Mouse (Mus musculus) heart, embryonic 16.5 days (tissue): ENCODE results near the gene Stom. TPM values are rescaled to one million over a fixed set of nuclear protein-coding genes. Genes with fewer than 3 reads are reported as not detected.
A peak's percentile ranks its signal among the peaks of the same experiment; 100 is the strongest.

ENCODE experiments used
- ATAC-seq: fragments of 200-750 bp; cut with Nextera tagmentation; replicated peaks from 2 replicates; pipeline ENCODE4 v1.8.0; 2017; ENCODE audit warnings: moderate number of reproducible peaks; ENCODE audit not compliant: insufficient read depth, low FRiP score; ENCODE audit errors: extremely low read depth
- H3K27ac ChIP-seq: fragments of 300-500 bp; sonication (generic); 2 replicates; pipeline ENCODE4 v1.5.1; 2014; ENCODE audit warnings: mild to moderate bottlenecking, low read length, control low read depth, moderate library complexity
- H3K27me3 ChIP-seq: fragments of 300-500 bp; sonication (generic); 2 replicates; pipeline ENCODE4 v1.6.1; 2014; ENCODE audit warnings: low read length, mixed read lengths; ENCODE audit not compliant: control insufficient read depth, insufficient read depth
- H3K36me3 ChIP-seq: fragments of 300-500 bp; sonication (generic); 2 replicates; pipeline ENCODE4 v1.6.1; 2014; ENCODE audit not compliant: control insufficient read depth, insufficient read depth
- H3K4me1 ChIP-seq: fragments of 300-500 bp; sonication (generic); 2 replicates; pipeline ENCODE4 v1.6.1; 2014; ENCODE audit warnings: low read length, mixed read lengths; ENCODE audit not compliant: control insufficient read depth, insufficient read depth
- H3K4me2 ChIP-seq: fragments of 300-500 bp; sonication (generic); 2 replicates; pipeline ENCODE4 v1.6.1; 2014; ENCODE audit warnings: low read depth, mild to moderate bottlenecking, control low read depth, low read length
- H3K4me3 ChIP-seq: fragments of 300-500 bp; sonication (generic); 2 replicates; pipeline ENCODE4 v1.5.1; 2014; ENCODE audit warnings: mild to moderate bottlenecking, control low read depth, low read length
- H3K9ac ChIP-seq: fragments of 300-500 bp; sonication (generic); 2 replicates; pipeline ENCODE4 v1.6.1; 2014; ENCODE audit warnings: low read length, control low read depth
- H3K9me3 ChIP-seq: fragments of 300-500 bp; sonication (generic); replicated peaks from 2 replicates; pipeline ENCODE4 v1.6.1; 2016; ENCODE audit warnings: low read length; ENCODE audit not compliant: control insufficient read depth
- WGBS: fragments of 180-500 bp; shearing (Covaris S2); extraction: QIAGEN DNeasy Blood & Tissue Kit; methylation state at CpG from one replicate; pipeline ENCODE4 v1.1.7; 2014; 5-methylcytosine and 5-hydroxymethylcytosine counted together
- polyA plus RNA-seq: library from polyadenylated mRNA; unstranded; fragments of >200 nt; fragmentation: Nextera tagmentation; extraction: Ambion mirVana; gene quantifications from 2 replicates; pipeline ENCODE4 v1.2.1, GENCODE M21; 2015

Gene Stom
- polyA plus RNA-seq, 1 experiment from 2014 or later = 61.1 TPM

GRCm38 (mm10) chr2:35308166-35308565 is 28.6 kb downstream of the Stom start:
- no peak for ATAC-seq
- 66% methylated on average over 1 of the region's 1 CpGs for WGBS
- Histone ChIP-seq H3K9me3 (no peaks in the 10 kb centered on the region), H3K36me3 (peaks cover 25% of the 10 kb centered on the region), H3K4me2 (no peak overlapping the region), H3K27ac (no peak overlapping the region), H3K4me1 (no peaks in the 10 kb centered on the region), H3K4me3 (no peak overlapping the region), H3K9ac (no peak overlapping the region), H3K27me3 (no peaks in the 10 kb centered on the region)

- WGBS = 64% methylated on average over 13 of the region's 13 CpGs
- peak; percentile 69 for ATAC-seq
- H3K27me3 ChIP-seq = no peaks in the 10 kb centered on the region
- H3K4me1 ChIP-seq = no peaks in the 10 kb centered on the region
- H3K4me2 ChIP-seq = no peak overlapping the region
- peak overlapping the region; percentile 51 for H3K27ac ChIP-seq
- H3K9ac ChIP-seq = no peak overlapping the region
- H3K4me3 ChIP-seq = no peak overlapping the region
- H3K36me3 ChIP-seq = peaks cover 29% of the 10 kb centered on the region
- H3K9me3 ChIP-seq = no peaks in the 10 kb centered on the region
Observed at GRCm38 (mm10) chr2:35302049-35302885, 34.5 kb downstream of the Stom start.

GRCm38 (mm10) chr2:35299437-35299836 is 37.3 kb downstream of the Stom start:
- Histone ChIP-seq H3K4me1 (no peaks in the 10 kb centered on the region), H3K27me3 (no peaks in the 10 kb centered on the region), H3K36me3 (peaks cover 30% of the 10 kb centered on the region), H3K9ac (no peak overlapping the region), H3K27ac (no peak overlapping the region), H3K9me3 (no peaks in the 10 kb centered on the region), H3K4me2 (no peak overlapping the region), H3K4me3 (no peak overlapping the region)
- no peak for ATAC-seq
- 85% methylated on average over 2 of the region's 2 CpGs for WGBS

GRCm38 (mm10) chr2:35297703-35298332 is 39.0 kb downstream of the Stom start:
- WGBS = 25% methylated on average over 15 of the region's 15 CpGs
- 0 out of 2 replicates have a peak, but pooled peaks have one; percentile 34 for ATAC-seq

GRCm38 (mm10) chr2:35293291-35293690 is 43.5 kb downstream of the Stom start:
- no peaks in the 10 kb centered on the region for H3K9me3 ChIP-seq
- H3K4me3 ChIP-seq = no peak overlapping the region
- H3K36me3 ChIP-seq = peaks cover 39% of the 10 kb centered on the region
- no peak for ATAC-seq
- no peaks in the 10 kb centered on the region for H3K27me3 ChIP-seq
- H3K4me2 ChIP-seq = no peak overlapping the region
- peak overlapping the region; percentile 20; the same call in 1 of the 2 replicates for H3K27ac ChIP-seq
- no peak overlapping the region for H3K9ac ChIP-seq
- 84% methylated on average over 8 of the region's 8 CpGs for WGBS
- H3K4me1 ChIP-seq = peaks cover 10% of the 10 kb centered on the region

More at GRCm38 (mm10) chr2:35297703-35298332, 39.0 kb downstream of the Stom start:
- no peak overlapping the region for H3K27ac ChIP-seq
- no peak overlapping the region for H3K4me3 ChIP-seq
- H3K27me3 ChIP-seq = no peaks in the 10 kb centered on the region
- H3K4me2 ChIP-seq = no peak overlapping the region
- H3K36me3 ChIP-seq = peaks cover 38% of the 10 kb centered on the region
- no peak overlapping the region for H3K9ac ChIP-seq
- no peaks in the 10 kb centered on the region for H3K9me3 ChIP-seq
- H3K4me1 ChIP-seq = peaks cover under 1% of the 10 kb centered on the region

- H3K4me2 ChIP-seq = peak overlapping the region; percentile 7; the same call in 1 of the 2 replicates
- H3K36me3 ChIP-seq = peaks cover 39% of the 10 kb centered on the region
- H3K9me3 ChIP-seq = no peaks in the 10 kb centered on the region
- no peak overlapping the region for H3K4me3 ChIP-seq
- peaks cover 10% of the 10 kb centered on the region for H3K4me1 ChIP-seq
- WGBS = 36% methylated on average over 3 of the region's 3 CpGs
- peak overlapping the region; percentile 31 for H3K9ac ChIP-seq
- H3K27me3 ChIP-seq = no peaks in the 10 kb centered on the region
- ATAC-seq = 0 out of 2 replicates have a peak, but pooled peaks have one; percentile 10
- peak overlapping the region; percentile 82 for H3K27ac ChIP-seq
Observed at GRCm38 (mm10) chr2:35292700-35293099, 44.1 kb downstream of the Stom start.

GRCm38 (mm10) chr2:35291856-35292255 is 44.9 kb downstream of the Stom start:
- Histone ChIP-seq H3K4me2 (no peak overlapping the region), H3K36me3 (peaks cover 34% of the 10 kb centered on the region), H3K27ac (peak overlapping the region; percentile 82; the same call in 1 of the 2 replicates), H3K9me3 (no peaks in the 10 kb centered on the region), H3K27me3 (no peaks in the 10 kb centered on the region), H3K4me1 (peaks cover 10% of the 10 kb centered on the region), H3K4me3 (no peak overlapping the region), H3K9ac (no peak overlapping the region)
- no peak for ATAC-seq
- WGBS = 19% methylated on average over 3 of the region's 3 CpGs

- H3K27me3 ChIP-seq = no peaks in the 10 kb centered on the region
- ATAC-seq = no peak
- no peak overlapping the region for H3K27ac ChIP-seq
- peaks cover 39% of the 10 kb centered on the region for H3K36me3 ChIP-seq
- no peak overlapping the region for H3K4me2 ChIP-seq
- H3K4me1 ChIP-seq = peaks cover 10% of the 10 kb centered on the region
- H3K9ac ChIP-seq = no peak overlapping the region
- H3K9me3 ChIP-seq = no peaks in the 10 kb centered on the region
- 41% methylated on average over 13 of the region's 13 CpGs for WGBS
- no peak overlapping the region for H3K4me3 ChIP-seq
Observed at GRCm38 (mm10) chr2:35288758-35289635, 47.8 kb downstream of the Stom start.
